Mouse (Mus musculus): ENCODE data around the gene Pitpnm2. TPM values are rescaled to one million over a fixed set of nuclear protein-coding genes. Genes with fewer than 3 reads are reported as not detected.
"Not testable (repeated sequence)": the region's sequence is repeated elsewhere in the genome, so short reads cannot be mapped to it uniquely, and the experiment has no call there.

Gene Pitpnm2
- polyA plus RNA-seq, 1 experiment from 2014 or later = 1.5 TPM

GRCm38 (mm10) chr5:124220551-124220950 is 29.0 kb downstream of the Pitpnm2 start:
- H3K4me2 ChIP-seq = no peak overlapping the region
- 83% methylated on average over 5 of the region's 5 CpGs for WGBS (ENCODE audit: insufficient replicate concordance)
- H3K9ac ChIP-seq = no peak overlapping the region
- H3K36me3 ChIP-seq (replicated peaks) = no peaks in the 10 kb centered on the region
- no peak for ATAC-seq (ENCODE audit: insufficient read depth)
- no peaks in the 10 kb centered on the region for H3K9me3 ChIP-seq (replicated peaks)
- H3K27me3 ChIP-seq = no peaks in the 10 kb centered on the region
- H3K27ac ChIP-seq (replicated peaks) = no peak overlapping the region
- H3K4me3 ChIP-seq (replicated peaks) = no peak overlapping the region
- peaks cover 32% of the 10 kb centered on the region for H3K4me1 ChIP-seq (replicated peaks)

- Histone ChIP-seq H3K36me3 (replicated peaks) (no peaks in the 10 kb centered on the region), H3K9ac (no peak overlapping the region), H3K27ac (replicated peaks) (no peak overlapping the region), H3K4me3 (replicated peaks) (no peak overlapping the region), H3K9me3 (replicated peaks) (no peaks in the 10 kb centered on the region), H3K4me2 (no peak overlapping the region), H3K4me1 (replicated peaks) (peaks cover 32% of the 10 kb centered on the region), H3K27me3 (no peaks in the 10 kb centered on the region)
- WGBS (ENCODE audit: insufficient replicate concordance) = 73% methylated on average over 10 of the region's 10 CpGs
- no peak for ATAC-seq (ENCODE audit: insufficient read depth)
These were observed 30.1 kb downstream of the Pitpnm2 start for GRCm38 (mm10) chr5:124219431-124219830.

- H3K4me1 ChIP-seq (replicated peaks) = peaks cover 34% of the 10 kb centered on the region
- H3K27ac ChIP-seq (replicated peaks) = no peak overlapping the region
- ATAC-seq (ENCODE audit: insufficient read depth) = no peak
- H3K4me3 ChIP-seq (replicated peaks) = no peak overlapping the region
- H3K36me3 ChIP-seq (replicated peaks) = no peaks in the 10 kb centered on the region
- WGBS (ENCODE audit: insufficient replicate concordance) = 75% methylated on average over 7 of the region's 7 CpGs
- H3K9me3 ChIP-seq (replicated peaks) = no peaks in the 10 kb centered on the region
- H3K4me2 ChIP-seq = no peak overlapping the region
- H3K9ac ChIP-seq = no peak overlapping the region
- H3K27me3 ChIP-seq = no peaks in the 10 kb centered on the region
These were observed 30.6 kb downstream of the Pitpnm2 start for GRCm38 (mm10) chr5:124218986-124219385.

GRCm38 (mm10) chr5:124217566-124218249 is 31.9 kb downstream of the Pitpnm2 start:
- Histone ChIP-seq H3K4me2 (no peak overlapping the region), H3K9ac (no peak overlapping the region), H3K4me1 (replicated peaks) (peaks cover 44% of the 10 kb centered on the region), H3K27me3 (no peaks in the 10 kb centered on the region), H3K36me3 (replicated peaks) (no peaks in the 10 kb centered on the region), H3K9me3 (replicated peaks) (no peaks in the 10 kb centered on the region), H3K27ac (replicated peaks) (no peak overlapping the region), H3K4me3 (replicated peaks) (no peak overlapping the region)
- WGBS (ENCODE audit: insufficient replicate concordance) = 48% methylated on average over 8 of the region's 8 CpGs
- no peak for ATAC-seq (ENCODE audit: insufficient read depth)

GRCm38 (mm10) chr5:124217092-124217491 is 32.5 kb downstream of the Pitpnm2 start:
- H3K4me2 ChIP-seq; H3K4me3 ChIP-seq (replicated peaks); ATAC-seq (ENCODE audit: insufficient read depth); H3K36me3 ChIP-seq (replicated peaks); H3K9me3 ChIP-seq (replicated peaks); H3K27ac ChIP-seq (replicated peaks); H3K27me3 ChIP-seq; H3K9ac ChIP-seq: not testable (repeated sequence)
- WGBS (ENCODE audit: insufficient replicate concordance) = 73% methylated on average over 5 of the region's 5 CpGs
- H3K4me1 ChIP-seq (replicated peaks) = peaks cover 39% of the 10 kb centered on the region

- Histone ChIP-seq H3K4me3 (replicated peaks) (no peak overlapping the region), H3K27ac (replicated peaks) (no peak overlapping the region), H3K36me3 (replicated peaks) (no peaks in the 10 kb centered on the region), H3K9me3 (replicated peaks) (no peaks in the 10 kb centered on the region), H3K9ac (no peak overlapping the region), H3K4me1 (replicated peaks) (peaks cover 37% of the 10 kb centered on the region), H3K27me3 (no peaks in the 10 kb centered on the region), H3K4me2 (no peak overlapping the region)
- no peak for ATAC-seq (ENCODE audit: insufficient read depth)
- 67% methylated on average over 6 of the region's 6 CpGs for WGBS (ENCODE audit: insufficient replicate concordance)
These were observed 33.2 kb downstream of the Pitpnm2 start for GRCm38 (mm10) chr5:124216403-124216802.

- H3K27me3 ChIP-seq = no peaks in the 10 kb centered on the region
- H3K9ac ChIP-seq = no peak overlapping the region
- no peak overlapping the region for H3K27ac ChIP-seq (replicated peaks)
- ATAC-seq (ENCODE audit: insufficient read depth) = no peak
- no peak overlapping the region for H3K4me2 ChIP-seq
- WGBS (ENCODE audit: insufficient replicate concordance) = 67% methylated on average over 10 of the region's 10 CpGs
- H3K36me3 ChIP-seq (replicated peaks) = no peaks in the 10 kb centered on the region
- H3K9me3 ChIP-seq (replicated peaks) = no peaks in the 10 kb centered on the region
- no peak overlapping the region for H3K4me3 ChIP-seq (replicated peaks)
- peaks cover 38% of the 10 kb centered on the region for H3K4me1 ChIP-seq (replicated peaks)
These were observed 33.9 kb downstream of the Pitpnm2 start for GRCm38 (mm10) chr5:124215647-124216046.

- no peak overlapping the region for H3K4me3 ChIP-seq (replicated peaks)
- H3K9ac ChIP-seq = no peak overlapping the region
- peak overlapping the region; percentile 33; the same call in 1 of the 2 replicates for H3K27ac ChIP-seq (replicated peaks)
- no peak for ATAC-seq (ENCODE audit: insufficient read depth)
- peaks cover 48% of the 10 kb centered on the region for H3K4me1 ChIP-seq (replicated peaks)
- no peak overlapping the region for H3K4me2 ChIP-seq
- WGBS (ENCODE audit: insufficient replicate concordance) = 50% methylated on average over 14 of the region's 14 CpGs
- H3K9me3 ChIP-seq (replicated peaks) = no peaks in the 10 kb centered on the region
- H3K27me3 ChIP-seq = no peaks in the 10 kb centered on the region
- no peaks in the 10 kb centered on the region for H3K36me3 ChIP-seq (replicated peaks)
These were observed 34.9 kb downstream of the Pitpnm2 start for GRCm38 (mm10) chr5:124214516-124215145.

GRCm38 (mm10) chr5:124213588-124214469 is 35.7 kb downstream of the Pitpnm2 start:
- ATAC-seq (ENCODE audit: insufficient read depth) = no peak
- Histone ChIP-seq H3K9ac (no peak overlapping the region), H3K9me3 (replicated peaks) (no peaks in the 10 kb centered on the region), H3K4me2 (no peak overlapping the region), H3K27ac (replicated peaks) (peak overlapping the region; percentile 29), H3K4me3 (replicated peaks) (no peak overlapping the region), H3K27me3 (no peaks in the 10 kb centered on the region), H3K4me1 (replicated peaks) (peaks cover 54% of the 10 kb centered on the region), H3K36me3 (replicated peaks) (no peaks in the 10 kb centered on the region; the same call in 1 of the 2 replicates)
- WGBS (ENCODE audit: insufficient replicate concordance) = 45% methylated on average over 13 of the region's 13 CpGs

- H3K4me3 ChIP-seq (replicated peaks) = no peak overlapping the region
- H3K36me3 ChIP-seq (replicated peaks) = no peaks in the 10 kb centered on the region; the same call in 1 of the 2 replicates
- no peaks in the 10 kb centered on the region for H3K9me3 ChIP-seq (replicated peaks)
- H3K4me2 ChIP-seq = no peak overlapping the region
- H3K9ac ChIP-seq = no peak overlapping the region
- H3K27me3 ChIP-seq = no peaks in the 10 kb centered on the region
- no peak for ATAC-seq (ENCODE audit: insufficient read depth)
- WGBS (ENCODE audit: insufficient replicate concordance) = 71% methylated on average over 2 of the region's 2 CpGs
- H3K4me1 ChIP-seq (replicated peaks) = peaks cover 70% of the 10 kb centered on the region
- no peak overlapping the region for H3K27ac ChIP-seq (replicated peaks)
These were observed 37.9 kb downstream of the Pitpnm2 start for GRCm38 (mm10) chr5:124211669-124212068.

GRCm38 (mm10) chr5:124211234-124211633 is 38.3 kb downstream of the Pitpnm2 start:
- Histone ChIP-seq H3K36me3 (replicated peaks) (no peaks in the 10 kb centered on the region; the same call in 1 of the 2 replicates), H3K4me2 (no peak overlapping the region), H3K4me3 (replicated peaks) (no peak overlapping the region), H3K9me3 (replicated peaks) (no peaks in the 10 kb centered on the region), H3K4me1 (replicated peaks) (peaks cover 74% of the 10 kb centered on the region), H3K27me3 (no peaks in the 10 kb centered on the region), H3K27ac (replicated peaks) (no peak overlapping the region), H3K9ac (no peak overlapping the region)
- no peak for ATAC-seq (ENCODE audit: insufficient read depth)
- WGBS (ENCODE audit: insufficient replicate concordance) = 81% methylated on average over 8 of the region's 8 CpGs

Data from liver, embryonic 15.5 days (tissue).